Mouse (Mus musculus) adrenal gland, postnatal 4 days (tissue): Measurements from ENCODE around the gene Ap3b1. TPM values are rescaled to one million over a fixed set of nuclear protein-coding genes. Genes with fewer than 3 reads are reported as not detected.

Experiments
- DNase-seq, 2 experiments: peaks; one replicate each; pipeline ENCODE4 v3.0.0; 2021 to 2022; ENCODE audit warnings: low spot score in 2 of 2, mixed read lengths in 2 of 2
- microRNA-seq: library from miRNA; unstranded; fragments of <30 nt; microRNA quantifications from one replicate; pipeline ENCODE4 v1.2.0, GENCODE M21; 2021
- total RNA-seq, 2 experiments: library from RNA; stranded (reverse); gene quantifications; 2 replicates each; pipeline ENCODE4 v1.2.3; 2021

Ap3b1 gene
- total RNA-seq, 2 experiments from 2014 or later = 48.1 to 53.5 TPM

DNA sequence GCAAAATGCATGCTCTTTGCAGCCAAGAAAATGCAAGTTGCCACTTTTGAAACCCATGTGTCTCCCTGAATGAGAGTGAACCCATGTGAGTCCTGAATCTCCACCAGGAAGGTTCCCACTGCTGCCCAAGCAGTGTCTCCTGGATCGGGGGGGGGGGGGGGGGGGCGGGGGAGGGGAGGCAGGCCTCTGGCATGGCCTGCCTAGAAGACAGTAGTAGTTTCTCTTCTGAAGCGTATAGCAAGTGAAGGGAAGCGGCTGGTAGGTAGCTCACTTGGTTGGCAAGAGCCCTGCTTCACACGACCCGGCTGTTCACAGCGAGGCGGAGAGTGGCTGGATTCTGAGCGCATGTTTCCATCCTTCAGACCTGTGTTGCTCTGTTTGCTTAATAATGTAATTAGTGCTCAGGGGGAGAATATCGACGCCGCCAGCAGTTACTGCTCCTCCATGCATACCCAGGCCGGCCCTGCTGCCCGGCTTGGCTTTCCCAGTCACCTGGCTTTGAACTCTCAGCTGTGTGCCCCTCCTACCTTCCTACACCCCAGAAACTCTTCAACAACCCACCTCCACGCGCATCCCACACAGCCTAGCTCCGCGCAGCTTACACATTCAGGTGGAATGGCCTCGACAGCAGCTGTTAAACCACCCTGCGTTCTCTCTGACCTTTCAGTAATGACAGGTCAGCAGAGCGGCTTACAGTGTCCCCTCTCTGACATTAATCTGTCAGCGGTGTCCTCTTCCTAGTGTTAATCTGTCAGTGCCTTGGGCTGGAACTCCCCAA lies 217.8 kb downstream of the Ap3b1 start:
- no peak for DNase-seq

DNA sequence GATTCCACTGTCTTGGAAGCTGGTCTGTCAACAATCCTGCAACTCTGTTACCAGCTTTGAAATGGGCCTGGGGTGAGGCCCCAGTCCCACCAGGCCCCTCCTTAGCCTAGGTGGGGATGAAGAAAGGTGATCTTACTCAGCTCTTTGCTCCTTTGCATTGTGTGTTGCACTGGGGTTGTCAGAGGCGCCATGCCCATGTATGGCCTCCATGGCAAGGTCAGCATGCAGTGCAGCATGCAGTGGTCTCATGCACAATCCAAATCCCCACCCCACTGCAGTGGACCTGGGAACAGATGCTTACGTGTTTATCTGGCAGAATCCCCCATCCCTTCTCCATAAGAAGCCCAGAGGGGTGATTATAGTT lies 218.4 kb downstream of the Ap3b1 start:
- DNase-seq = no peak

DNA sequence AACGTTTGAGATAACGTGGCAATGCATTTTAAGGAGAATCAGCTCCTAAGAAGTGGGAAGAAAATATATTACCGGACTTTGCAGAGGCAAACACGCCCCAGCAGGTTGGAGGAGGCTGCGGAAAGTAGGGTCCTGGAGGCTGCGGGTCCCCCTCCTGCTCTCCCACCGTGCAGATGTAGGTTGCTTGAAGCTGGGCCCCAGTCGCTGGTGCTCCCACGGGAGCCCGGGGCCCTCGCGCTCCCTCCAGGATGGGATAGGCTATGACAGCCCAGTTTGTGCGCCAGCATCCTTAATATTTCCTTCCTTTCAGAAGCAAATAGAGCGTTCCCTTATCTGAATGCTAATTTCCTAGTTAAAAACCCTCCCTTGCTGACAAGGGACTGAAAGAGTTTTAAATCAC lies 236.5 kb downstream of the Ap3b1 start:
- DNase-seq = no peak

DNA sequence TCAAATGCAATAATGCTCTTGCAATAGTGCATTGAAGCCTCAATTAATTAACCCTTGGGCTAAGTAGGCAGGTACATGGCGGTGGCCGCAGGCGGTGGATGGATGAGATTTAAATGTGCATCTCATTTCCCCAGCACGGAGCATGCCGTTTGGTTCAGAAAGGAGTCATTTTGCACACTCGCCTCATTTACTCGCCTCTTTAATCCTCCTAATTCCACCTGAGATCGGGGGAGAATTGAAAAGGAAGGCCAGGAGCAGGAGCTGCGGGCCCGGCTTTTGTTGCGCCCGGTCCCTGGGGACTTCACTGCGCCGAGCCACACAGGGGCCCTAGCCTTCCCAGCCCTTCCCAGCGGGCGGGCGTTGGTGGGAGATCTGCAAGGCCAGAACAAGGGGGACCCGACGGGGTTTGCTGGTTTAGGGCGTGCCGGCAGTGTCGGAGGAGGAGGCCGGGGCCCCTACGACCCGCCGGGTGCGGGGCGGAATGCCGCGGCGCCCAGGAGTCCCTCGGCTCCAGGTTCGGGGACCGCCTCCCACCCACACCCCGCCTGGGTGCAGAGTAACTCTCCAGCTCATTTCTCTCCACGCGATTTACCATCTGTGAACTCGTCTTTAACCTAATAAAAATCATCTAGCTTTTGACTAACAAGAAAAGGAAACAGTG lies 237.1 kb downstream of the Ap3b1 start:
- DNase-seq = peak in 1 of 2 experiments; percentile 7

DNA sequence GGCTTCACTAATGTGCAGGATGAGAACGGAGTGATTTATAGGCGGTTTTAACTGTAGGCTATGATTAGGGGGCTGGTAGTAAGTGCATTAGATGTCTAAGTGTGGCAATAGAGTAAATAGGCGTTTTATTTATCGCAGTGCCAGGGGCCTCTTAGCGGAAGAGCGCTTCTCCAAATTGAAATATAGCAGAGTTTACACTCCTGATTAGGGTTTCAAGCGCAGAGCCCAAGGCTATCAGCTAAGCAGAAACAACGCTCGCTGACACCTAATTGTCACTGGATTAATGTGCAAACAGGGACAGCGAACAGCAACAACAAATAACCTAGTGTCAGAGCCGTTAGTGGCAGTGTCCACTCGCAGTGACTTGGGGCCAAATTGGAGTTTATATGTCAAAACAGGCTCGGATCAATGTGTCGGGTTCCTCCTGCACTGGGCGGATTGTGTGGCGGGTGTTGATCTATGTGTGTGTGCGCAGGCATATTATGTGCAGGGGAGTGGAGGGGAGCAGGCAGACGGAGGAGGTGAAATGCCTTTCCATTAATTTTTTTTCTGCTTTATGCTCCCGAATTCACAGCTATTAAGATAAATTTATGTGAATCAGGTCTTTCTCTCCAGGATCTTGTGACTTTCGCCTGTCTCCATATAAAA lies 237.8 kb downstream of the Ap3b1 start:
- no peak for DNase-seq

DNA sequence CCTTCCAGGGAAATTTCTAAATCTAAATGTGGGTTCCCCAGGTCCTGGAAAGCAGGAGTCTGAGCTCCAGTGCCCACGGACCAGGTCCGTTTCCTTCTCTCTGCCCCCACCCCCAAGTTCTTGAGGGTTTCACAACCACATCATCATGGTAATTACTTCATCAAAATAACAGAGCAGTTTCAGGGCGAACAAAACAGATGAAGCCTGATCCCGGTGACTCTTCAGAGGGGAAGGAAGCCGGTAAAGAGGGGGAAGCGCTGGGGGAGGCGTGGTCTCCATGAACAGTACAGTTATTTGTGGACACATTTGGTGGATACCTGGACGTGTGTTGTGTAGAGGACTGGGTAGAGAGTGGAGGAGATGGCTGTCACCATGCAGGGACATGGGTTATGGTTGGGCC lies 241.0 kb downstream of the Ap3b1 start:
- no peak for DNase-seq

DNA sequence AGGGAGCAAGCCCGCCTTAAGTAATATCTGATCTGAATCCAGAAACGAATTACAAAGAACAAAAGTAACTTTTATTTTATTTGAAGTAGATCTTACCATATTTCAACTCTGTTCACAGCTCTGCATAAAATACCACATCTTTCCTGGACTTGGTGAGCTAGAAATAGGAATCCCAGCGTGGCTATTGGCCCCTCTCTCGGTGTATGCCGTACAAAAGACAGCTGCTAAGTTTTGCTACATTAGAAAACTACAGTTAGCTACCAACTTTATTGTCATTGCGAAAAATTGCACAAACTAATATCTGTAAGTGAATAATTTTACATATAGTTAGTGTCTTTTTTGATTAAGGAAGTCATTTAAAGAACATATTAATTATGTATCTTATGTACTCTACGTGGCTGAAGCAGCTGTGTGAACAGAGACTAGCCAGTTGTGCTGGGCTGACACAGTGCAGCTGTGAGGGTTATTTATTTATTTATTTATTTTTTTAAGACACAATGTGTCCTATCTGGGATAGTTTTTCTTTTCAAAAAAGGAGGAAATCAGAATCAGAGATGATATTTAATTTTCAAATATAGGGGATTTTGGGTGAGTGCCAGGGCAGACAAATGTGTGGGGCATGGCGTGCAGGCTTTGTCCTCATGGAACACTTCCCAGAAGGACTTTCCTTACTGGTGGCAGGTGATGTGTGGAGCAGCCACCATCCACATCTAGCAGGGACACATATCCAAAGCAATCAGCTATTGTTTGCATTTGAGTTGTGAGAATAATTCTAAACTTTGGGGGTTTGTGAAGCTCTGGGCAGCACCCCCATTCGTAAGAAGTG lies 248.5 kb downstream of the Ap3b1 start:
- no peak for DNase-seq

DNA sequence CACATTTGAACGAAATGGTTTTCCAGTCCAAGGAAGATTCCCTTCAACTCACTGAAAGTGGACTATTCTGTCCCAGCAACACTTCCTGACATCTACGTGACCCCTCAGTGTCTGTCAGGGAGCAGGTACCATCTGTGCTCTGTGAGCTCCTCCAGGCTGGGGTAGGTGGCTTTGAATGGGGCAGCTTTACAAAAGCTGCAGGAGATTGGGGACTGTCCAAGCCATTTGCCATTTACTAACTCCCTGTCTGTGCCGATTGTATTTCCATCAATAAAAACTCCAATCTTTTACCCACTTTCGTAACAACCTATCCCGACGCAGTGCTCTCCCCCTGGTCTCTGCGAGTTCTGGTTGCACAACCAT lies 249.1 kb downstream of the Ap3b1 start:
- DNase-seq = no peak

DNA sequence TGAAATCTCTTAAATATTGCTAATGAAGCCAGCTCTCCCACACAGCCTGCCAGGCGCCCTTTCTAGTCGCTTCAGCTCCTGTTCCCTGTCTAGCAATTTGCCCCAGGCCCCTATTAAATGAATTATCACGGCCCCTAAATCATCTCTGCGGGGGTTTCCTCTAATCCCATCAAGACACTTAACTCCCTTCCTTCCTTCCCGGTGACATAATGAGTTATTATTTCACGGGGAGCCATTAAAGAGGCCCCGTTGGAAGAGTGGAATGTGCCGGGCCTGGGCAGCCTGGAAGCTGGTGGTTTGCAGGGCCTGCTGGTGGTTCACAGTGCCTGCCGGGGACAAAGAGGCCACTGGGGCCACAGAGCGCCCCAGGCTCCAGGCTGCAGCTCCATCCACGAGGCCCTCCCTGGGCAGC lies 249.7 kb downstream of the Ap3b1 start:
- no peak for DNase-seq

DNA sequence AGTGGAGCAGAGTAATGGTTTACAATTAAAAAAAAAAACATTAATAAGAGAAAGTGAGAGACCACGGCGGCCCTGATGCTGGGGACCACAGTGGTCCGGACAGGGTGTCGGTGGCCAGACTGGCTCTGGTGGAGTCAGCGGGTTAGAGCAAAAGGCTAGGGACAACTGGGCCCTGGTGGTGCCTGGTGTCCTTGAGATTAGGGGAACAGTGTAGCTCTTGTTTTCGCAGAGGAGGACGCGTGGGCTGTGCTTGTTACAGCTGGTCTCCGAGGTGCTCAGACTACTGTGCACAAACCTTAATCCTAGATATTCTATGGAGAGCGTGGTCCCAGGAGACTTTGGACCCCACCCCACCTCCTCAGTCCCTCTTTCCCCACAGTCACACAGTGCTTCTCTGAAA lies 250.2 kb downstream of the Ap3b1 start:
- no peak for DNase-seq

Small RNAs within 50 kb of the gene (microRNA-seq; reads per million reads assigned to microRNA genes)
- gene Gm25109 = not detected

Other genes starting within 250 kb of the Ap3b1 start
- 10 to 100 TPM; 48.1 to 50.1 TPM for gene Scamp1, start 73.1 kb upstream of the Ap3b1 start, total RNA-seq